Mouse (Mus musculus) heart, embryonic 10.5 days (tissue): ENCODE results near the gene Zfpm1. TPM values are rescaled to one million over a fixed set of nuclear protein-coding genes. Genes with fewer than 3 reads are reported as not detected.

Experiments used
- DNase-seq: peaks from one replicate; pipeline ENCODE4 v3.0.0-alpha.2; 2017; ENCODE audit warnings: low spot score
- H3K27ac ChIP-seq: fragments of 300-500 bp; sonication (generic); 2 replicates; pipeline ENCODE4 v1.5.1; 2016; ENCODE audit warnings: mild to moderate bottlenecking
- H3K27me3 ChIP-seq: fragments of 300-500 bp; sonication (generic); 2 replicates; pipeline ENCODE4 v1.6.1; 2016; ENCODE audit warnings: mild to moderate bottlenecking; ENCODE audit not compliant: poor library complexity, insufficient read depth, severe bottlenecking
- H3K36me3 ChIP-seq: fragments of 300-500 bp; sonication (generic); 2 replicates; pipeline ENCODE4 v1.6.1; 2016; ENCODE audit warnings: mild to moderate bottlenecking, moderate library complexity
- H3K4me1 ChIP-seq: fragments of 300-500 bp; sonication (generic); 2 replicates; pipeline ENCODE4 v1.6.1; 2016; ENCODE audit warnings: mild to moderate bottlenecking
- H3K4me3 ChIP-seq: fragments of 300-500 bp; sonication (generic); 2 replicates; pipeline ENCODE4 v1.5.1; 2016; ENCODE audit warnings: mild to moderate bottlenecking, moderate library complexity
- H3K9me3 ChIP-seq: fragments of 300-500 bp; sonication (generic); 2 replicates; pipeline ENCODE4 v1.6.1; 2016; ENCODE audit warnings: mild to moderate bottlenecking, moderate library complexity
- WGBS: fragments of 180-500 bp; shearing (Covaris S2); methylation state at CpG from one replicate; pipeline ENCODE4 v1.1.7; 2016; 5-methylcytosine and 5-hydroxymethylcytosine counted together
- polyA plus RNA-seq: library from polyadenylated mRNA; unstranded; fragments of >200 nt; fragmentation: Nextera tagmentation; extraction: Ambion mirVana; gene quantifications from 2 replicates; pipeline ENCODE4 v1.2.1, GENCODE M21; 2016

The Zfpm1 gene
- polyA plus RNA-seq, 1 experiment from 2014 or later = 12.8 TPM

DNA sequence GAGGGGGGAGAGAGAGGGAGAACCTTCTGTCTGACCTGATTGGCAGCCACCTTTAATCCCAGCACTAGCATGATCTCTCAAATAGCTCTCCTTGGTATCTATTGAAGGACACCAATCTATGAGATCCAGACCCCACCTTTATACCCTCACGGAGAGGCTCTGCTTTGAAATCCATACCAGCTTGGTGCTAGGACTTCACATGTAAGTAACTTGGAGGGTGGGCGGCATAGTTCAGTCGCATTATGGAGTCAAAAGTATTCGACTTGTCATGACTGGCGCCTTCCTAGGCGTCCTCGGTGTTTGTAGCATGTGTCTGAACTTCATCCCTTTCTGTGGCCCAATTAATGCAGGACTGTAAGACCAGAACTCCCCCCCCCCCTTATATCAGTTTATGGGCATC, 93.4 kb downstream of the Zfpm1 start:
- H3K27me3 ChIP-seq = no peaks in the 10 kb centered on the region
- 89% methylated on average over 7 of the region's 7 CpGs for WGBS
- peaks cover 22% of the 10 kb centered on the region for H3K36me3 ChIP-seq
- 0 out of 2 replicates have a peak overlapping the region, but pooled peaks have one; percentile 96 for H3K27ac ChIP-seq
- H3K9me3 ChIP-seq = no peaks in the 10 kb centered on the region
- peaks cover 25% of the 10 kb centered on the region for H3K4me1 ChIP-seq
- no peak for DNase-seq
- H3K4me3 ChIP-seq = peak overlapping the region; percentile 3; the same call in 1 of the 2 replicates

DNA sequence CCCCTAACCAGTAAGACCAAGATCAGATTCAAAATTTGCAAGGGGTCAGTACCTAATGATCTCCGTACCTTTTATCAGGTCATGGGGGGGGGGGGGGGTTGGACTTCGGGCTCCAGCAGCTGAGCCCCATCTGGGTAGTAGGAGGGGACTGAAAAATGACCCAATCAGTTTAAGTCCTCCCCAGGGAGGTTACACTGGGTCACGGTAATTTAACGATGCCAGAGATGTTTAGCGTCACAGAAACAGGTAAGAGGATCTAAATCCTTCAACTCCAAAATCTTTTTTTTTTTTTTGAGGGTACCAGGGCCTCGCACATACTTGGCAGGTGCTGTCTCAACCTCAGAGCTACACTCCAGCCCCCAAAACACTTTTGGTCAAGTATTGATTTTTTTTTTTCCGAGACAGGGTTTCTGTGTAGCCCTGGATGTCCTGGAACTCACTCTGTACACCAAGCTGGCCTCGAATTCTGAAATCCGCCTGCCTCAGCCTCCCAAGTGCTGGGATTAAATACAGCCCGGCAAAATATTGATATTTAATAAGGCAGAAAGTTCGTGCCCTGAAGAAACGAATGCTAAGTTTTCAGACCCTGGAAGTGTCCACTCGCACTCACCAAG, 93.9 kb downstream of the Zfpm1 start:
- Histone ChIP-seq H3K4me1 (peaks cover 25% of the 10 kb centered on the region), H3K27me3 (no peaks in the 10 kb centered on the region), H3K4me3 (peak overlapping the region; percentile 91), H3K9me3 (no peaks in the 10 kb centered on the region), H3K27ac (peak overlapping the region; percentile 96), H3K36me3 (peaks cover 28% of the 10 kb centered on the region)
- WGBS = 26% methylated on average over 13 of the region's 13 CpGs
- DNase-seq = no peak

DNA sequence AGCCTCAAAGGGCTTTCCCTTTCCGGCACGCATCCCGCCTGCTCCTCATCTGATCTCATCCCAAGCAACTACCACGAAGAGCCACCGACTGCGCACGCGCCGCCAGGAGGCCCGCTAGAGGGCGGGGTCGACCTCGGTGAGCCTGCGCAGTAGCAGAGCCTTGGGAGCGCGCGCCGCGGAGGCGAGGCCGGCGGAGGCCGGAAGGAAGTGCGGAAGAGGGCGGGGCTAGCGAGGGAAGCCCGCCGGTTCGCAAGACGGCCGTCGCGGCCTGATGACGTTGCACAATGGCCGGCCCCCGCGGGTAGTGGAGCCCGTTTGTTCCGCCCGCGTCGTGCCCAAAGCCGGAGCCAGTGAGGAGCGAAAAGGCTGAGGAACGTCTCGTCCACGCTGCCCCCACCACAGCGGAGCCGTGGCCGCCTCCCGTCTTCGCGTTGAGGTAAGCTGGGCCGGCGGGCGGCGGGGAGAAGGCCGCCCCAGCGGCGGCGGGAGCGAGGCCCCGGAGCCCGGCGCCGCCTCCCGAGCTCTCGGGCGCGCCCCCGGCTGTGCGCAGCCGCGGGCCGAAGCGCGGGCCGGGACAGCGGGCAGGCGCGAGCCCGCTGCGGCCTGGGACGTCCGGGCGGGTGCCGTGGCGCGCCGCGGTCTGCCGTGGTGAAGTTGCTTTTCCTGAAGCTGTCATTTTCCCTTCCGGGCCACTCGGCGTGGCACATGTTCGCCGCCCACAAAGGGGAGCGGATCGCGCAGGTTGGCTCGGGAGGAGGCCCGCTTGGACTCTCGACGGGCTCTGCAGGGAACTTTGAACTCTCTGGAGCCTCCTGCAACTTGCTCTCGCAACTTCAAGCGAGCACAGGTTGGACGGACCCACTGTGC, 94.7 kb downstream of the Zfpm1 start, which contains the start of gene Zc3h18:
Zc3h18 (plus strand) TSS at position 245 of the 867 bp plus-strand sequence.
- peak within 1 kb of the TSS; percentile 91 for H3K4me3 ChIP-seq
- WGBS = 2% methylated on average over 104 of the region's 107 CpGs
- no peaks in the 10 kb centered on the region for H3K27me3 ChIP-seq
- peak within 1 kb of the TSS; percentile 96 for H3K27ac ChIP-seq
- H3K9me3 ChIP-seq = no peaks in the 10 kb centered on the region
- peaks cover 25% of the 10 kb centered on the region for H3K4me1 ChIP-seq
- peak; percentile 99 for DNase-seq
- H3K36me3 ChIP-seq = peaks cover 32% of the 10 kb centered on the region

DNA sequence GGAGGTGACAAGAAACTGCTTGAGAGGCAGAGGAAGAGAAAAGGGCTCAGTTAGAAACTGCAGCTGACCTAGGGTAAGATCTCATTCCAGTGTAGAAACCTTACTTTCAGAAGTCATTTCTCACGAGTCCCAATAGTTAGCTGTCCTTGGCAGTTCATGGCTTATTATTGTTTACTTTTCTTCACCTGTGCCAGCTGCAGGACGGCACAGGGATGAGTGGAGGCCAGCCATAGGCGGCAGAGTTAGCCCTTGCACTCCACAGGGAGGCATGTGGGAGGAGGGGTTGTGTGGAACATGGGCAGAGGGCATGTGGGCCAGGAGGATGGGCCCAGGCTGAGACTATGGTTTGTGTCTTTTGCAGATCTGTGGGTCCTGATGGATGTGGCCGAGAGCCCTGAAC, 101.1 kb downstream of the Zfpm1 start:
- H3K9me3 ChIP-seq = no peaks in the 10 kb centered on the region
- no peak for DNase-seq
- WGBS = 88% methylated on average over 4 of the region's 4 CpGs
- H3K4me3 ChIP-seq = no peak overlapping the region
- H3K27me3 ChIP-seq = no peaks in the 10 kb centered on the region
- H3K4me1 ChIP-seq = peaks cover 6% of the 10 kb centered on the region; the same call in 1 of the 2 replicates
- peaks cover 88% of the 10 kb centered on the region for H3K36me3 ChIP-seq
- no peak overlapping the region for H3K27ac ChIP-seq

Other genes with a start within 250 kb of the Zfpm1 start
- not detected in 2 replicates for gene Trhr2, start 78.6 kb downstream of the Zfpm1 start, polyA plus RNA-seq
- 47.4 and 51.0 TPM in 2 replicates for gene Zc3h18, start 94.5 kb downstream of the Zfpm1 start, polyA plus RNA-seq
- gene Il17c, start 139.9 kb downstream of the Zfpm1 start, polyA plus RNA-seq = not detected in 2 replicates
- 185 and 214 TPM in 2 replicates for gene Cyba, start 150.8 kb downstream of the Zfpm1 start, polyA plus RNA-seq
- 41.7 and 43.8 TPM in 2 replicates for gene Mvd, start 161.3 kb downstream of the Zfpm1 start, polyA plus RNA-seq
- gene Snai3, start 178.6 kb downstream of the Zfpm1 start, polyA plus RNA-seq = 2.3 and 6.6 TPM in 2 replicates
- gene Rnf166, start 193.9 kb downstream of the Zfpm1 start, polyA plus RNA-seq = 37.1 and 38.8 TPM in 2 replicates
- gene Ctu2, start 194.0 kb downstream of the Zfpm1 start, polyA plus RNA-seq = 40.5 and 45.9 TPM in 2 replicates